Mouse (Mus musculus) mouse trophoblast stem cell (cell line): ENCODE measurements around the gene Ldlr.
"Not testable (repeated sequence)": the region's sequence is repeated elsewhere in the genome, so short reads cannot be mapped to it uniquely, and the experiment has no call there.

Experiments used
- in situ Hi-C, 2 experiments: fragments of 300-500 bp; cut with MseI, MboI; formaldehyde crosslinking; loops; 2 replicates in 1 of 2; 3 replicates in 1 of 2; pipeline ENCODE4 v1.15.1; 2025

Gene Ldlr

GRCm38 (mm10) chr9:21723377-21724146, at the start of gene Ldlr:
Gene Ldlr (plus strand): TSS chr9:21723483.
- in situ Hi-C loops: no loop called here

GRCm38 (mm10) chr9:21677706-21678105, 45.6 kb upstream of the Ldlr start:
- in situ Hi-C loops: no loop called here

DNA sequence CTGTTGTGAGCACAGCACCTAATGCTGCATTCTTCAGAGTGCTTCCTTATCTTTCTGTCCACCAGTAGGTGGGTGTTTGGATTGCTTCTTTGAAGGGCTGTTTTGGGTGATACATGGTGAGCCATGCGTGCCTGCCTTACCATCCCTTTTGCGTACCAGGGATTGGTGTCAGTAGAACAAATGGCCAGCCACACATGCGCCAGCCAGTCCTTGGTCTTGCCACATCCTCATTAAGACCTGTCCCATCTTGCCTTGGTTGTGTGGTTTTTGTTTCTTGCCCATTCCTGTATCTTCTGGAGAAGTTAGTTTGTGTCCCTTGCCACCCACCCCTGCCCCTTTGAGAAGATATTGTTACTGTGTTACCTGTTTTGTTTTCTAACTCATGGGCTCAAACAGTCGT, 42.8 kb upstream of the Ldlr start:
- in situ Hi-C loops: no loop called here

DNA sequence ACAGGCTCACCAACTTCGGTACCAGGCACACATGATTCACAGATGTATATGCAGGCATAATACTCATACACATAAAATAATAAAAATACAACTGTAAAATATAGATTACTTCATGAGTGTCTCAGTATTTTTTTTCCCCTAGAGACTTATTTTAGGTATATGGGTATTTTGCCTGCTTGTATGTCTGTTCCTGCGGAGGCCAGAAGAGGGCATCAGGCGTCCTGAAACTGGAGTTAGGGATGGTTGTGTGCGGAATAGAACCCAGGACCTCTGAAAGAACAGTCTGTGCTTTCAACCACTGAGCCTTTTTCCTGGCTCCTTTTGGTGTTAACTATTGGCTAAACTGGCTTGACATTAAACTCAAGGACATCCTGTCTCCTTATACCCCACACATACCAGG, 40.5 kb upstream of the Ldlr start:
- in situ Hi-C loops: no loop called here

GRCm38 (mm10) chr9:21683897-21684296, 39.4 kb upstream of the Ldlr start:
- in situ Hi-C loops: no loop called here

- in situ Hi-C loops: no loop called here
Observed at GRCm38 (mm10) chr9:21688554-21688953, 34.7 kb upstream of the Ldlr start.

- in situ Hi-C loops: no loop called here
Observed at GRCm38 (mm10) chr9:21690031-21690430, 33.3 kb upstream of the Ldlr start.

GRCm38 (mm10) chr9:21691862-21692261, 31.4 kb upstream of the Ldlr start:
- in situ Hi-C loops: no loop called here

- in situ Hi-C loops: no loop called here
Observed at GRCm38 (mm10) chr9:21692491-21692890, 30.8 kb upstream of the Ldlr start.

DNA sequence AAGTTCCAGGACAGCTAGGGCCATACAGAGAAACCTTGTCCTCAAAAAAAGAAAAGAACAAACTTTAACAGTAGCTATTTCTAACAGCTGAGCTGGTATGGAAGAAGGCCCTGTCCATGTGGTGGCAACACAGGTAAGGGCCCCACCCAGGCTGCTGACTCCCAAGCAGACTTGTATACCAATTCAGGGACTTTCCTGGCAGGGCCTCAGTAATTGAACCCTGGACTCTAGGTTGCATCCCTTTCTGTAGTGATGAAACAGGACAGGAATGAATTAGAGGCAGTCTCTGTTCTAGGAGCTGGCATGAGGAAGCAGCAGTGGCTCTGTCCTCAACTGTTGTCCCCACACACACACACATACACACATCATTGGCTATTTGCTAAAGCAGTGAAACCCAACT, 29.2 kb upstream of the Ldlr start:
- in situ Hi-C loops: no loop called here

- in situ Hi-C loops: no loop called here
Observed at GRCm38 (mm10) chr9:21695229-21695792, 28.0 kb upstream of the Ldlr start.

DNA sequence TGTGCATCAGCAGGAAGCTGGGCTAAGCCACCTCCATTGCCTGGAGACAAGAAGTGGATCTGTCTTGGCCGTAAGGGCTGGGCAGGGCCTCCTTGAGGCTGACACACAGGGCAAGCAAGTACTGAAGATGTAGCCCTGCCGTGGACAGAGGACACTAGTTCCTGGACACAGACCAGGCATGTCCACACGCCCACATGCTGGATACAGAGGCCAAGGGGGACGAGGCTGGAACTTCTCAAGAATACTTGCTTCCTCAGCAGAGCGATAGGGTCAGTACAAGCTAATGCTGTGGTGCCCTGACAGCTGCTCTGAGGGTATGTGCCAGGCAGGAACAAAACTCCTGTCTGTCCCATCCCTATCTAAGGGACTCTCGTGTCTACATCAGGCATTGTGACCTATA, 26.2 kb upstream of the Ldlr start:
- in situ Hi-C loops: no loop called here

DNA sequence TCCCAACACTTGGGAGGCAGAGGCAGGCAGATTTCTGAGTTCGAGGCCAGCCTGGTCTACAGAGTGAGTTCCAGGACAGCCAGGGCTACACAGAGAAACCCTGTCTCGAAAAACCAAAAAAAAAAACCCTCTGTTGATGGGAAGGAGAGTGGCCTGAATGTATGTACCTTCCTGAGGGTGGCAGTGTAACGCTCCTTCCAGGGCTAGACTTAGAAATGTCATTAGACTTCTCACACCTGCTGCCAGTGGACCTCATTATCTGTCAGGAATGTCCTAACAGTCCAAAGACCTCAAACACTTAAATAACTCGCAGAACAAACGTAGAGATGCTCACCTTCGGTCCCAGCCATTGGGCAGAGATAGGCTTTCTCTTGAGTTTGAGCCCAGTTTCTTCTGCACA, 24.0 kb upstream of the Ldlr start:
- in situ Hi-C loops: not testable (repeated sequence)

DNA sequence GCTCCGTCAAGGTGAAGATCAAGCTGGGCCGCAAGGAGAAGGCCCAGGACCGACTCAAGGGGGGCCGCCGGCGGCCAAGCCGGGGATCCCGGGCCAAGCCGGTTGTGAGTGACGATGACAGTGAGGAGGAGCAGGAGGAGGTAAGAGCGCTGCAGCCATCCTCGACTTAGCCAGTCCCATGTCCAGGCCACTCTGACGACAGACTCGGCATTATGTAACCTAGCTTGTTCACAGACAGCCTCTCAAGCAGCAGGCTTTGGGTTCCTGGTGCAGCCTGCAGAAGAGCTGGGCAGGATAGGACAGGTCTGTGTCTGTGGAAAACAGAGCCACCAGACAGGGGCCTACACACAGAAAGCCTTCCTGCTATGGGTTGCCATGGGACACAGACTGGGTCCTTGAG, 22.2 kb upstream of the Ldlr start:
- in situ Hi-C loops: no loop called here

GRCm38 (mm10) chr9:21703494-21703893, 19.8 kb upstream of the Ldlr start:
- in situ Hi-C loops: no loop called here

DNA sequence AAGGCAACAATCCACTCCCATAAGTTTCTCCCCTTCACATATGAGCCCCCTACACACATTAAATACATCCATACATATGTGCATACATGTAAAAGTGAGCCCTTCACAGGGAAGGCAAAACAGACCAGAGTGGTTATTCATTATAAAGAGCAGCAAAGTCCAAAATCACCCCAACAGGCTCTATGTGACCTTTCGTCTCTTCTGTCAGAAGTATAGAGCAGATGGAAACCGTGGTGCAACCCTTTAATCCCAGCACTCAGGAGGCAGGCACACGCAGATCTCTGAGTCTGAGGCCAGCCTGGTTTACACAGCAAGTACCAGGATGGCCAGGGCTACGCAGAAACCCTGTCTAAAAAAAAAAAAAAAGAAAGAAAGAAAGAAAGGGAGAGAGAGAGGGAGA, 17.2 kb upstream of the Ldlr start:
- in situ Hi-C loops: no loop called here

DNA sequence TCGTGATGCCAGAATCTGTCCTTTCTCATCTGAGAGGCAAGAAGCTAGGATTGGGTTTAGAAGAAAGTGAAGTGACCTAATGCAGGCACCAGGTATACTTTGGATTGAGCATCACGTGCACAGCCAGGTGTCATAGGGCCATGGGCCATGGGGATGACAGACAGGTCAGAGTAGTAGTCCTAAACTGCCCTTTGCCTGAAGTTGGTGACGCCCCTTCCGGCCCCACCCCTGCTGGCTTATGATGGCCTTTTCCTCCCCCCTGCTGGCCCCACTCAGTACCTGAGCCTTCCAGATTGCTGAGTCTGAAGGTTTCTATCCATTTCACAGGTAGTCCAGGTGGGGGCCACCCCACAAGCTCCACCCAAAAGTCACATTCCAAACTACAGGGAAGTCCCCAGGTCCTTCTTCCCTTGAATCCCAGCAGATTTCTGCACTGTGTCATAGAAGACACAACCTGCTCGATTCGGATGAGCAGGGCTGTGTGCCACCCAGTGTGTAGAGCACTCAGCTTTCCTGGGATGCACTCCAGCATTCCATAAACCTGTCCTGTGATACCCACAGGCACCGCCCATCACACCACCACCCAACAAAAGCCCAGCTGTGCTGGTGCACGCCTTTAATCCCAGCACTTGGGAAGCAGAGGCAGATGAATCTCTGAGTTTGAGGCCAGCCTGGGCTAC, 16.6 kb upstream of the Ldlr start:
- in situ Hi-C loops: no loop called here

DNA sequence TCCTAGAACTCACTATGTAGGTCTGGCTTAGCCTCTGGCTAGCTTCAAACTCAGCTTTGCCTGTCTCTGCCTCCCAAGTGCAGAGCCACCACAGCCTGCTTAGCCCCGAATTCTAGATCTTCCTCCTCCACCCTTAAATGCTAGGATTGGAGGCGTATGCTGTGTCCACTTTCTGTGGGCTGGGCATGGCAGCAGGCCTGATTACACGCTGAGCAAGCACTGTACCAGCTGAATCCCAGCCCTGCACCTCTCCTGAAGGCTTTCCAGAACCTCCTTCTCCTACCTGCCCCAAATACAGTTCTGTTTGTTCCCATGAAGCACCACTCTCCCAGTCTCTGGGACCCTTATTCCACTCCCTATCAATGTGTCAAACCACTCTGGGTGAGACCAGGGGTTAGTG, 13.9 kb upstream of the Ldlr start:
- in situ Hi-C loops: no loop called here

DNA sequence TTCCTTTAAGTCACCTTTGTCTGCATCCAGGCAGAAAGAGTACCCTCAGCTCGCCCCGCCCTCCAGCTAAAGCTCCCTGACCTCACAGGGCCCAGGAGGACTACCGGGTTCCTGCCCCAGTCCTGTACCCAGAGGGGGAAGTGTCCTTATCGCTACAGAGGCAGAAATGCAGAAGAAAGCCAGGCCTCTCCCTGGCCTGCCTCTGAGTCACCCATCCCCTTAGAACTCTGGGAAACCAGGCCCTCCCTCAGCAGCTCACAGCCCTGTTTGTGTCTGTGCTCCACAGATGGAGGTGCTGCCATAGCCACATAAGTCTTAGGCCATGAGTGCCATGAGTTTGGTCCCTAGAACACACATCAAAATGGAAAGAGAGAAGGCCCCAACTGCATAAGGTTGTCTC, 8.0 kb upstream of the Ldlr start:
- in situ Hi-C loops: no loop called here

GRCm38 (mm10) chr9:21717015-21717414, 6.3 kb upstream of the Ldlr start:
- in situ Hi-C loops: no loop called here

GRCm38 (mm10) chr9:21721036-21721435, 2.2 kb upstream of the Ldlr start:
- in situ Hi-C loops: no loop called here

GRCm38 (mm10) chr9:21724147-21724536, 859 bp downstream of the Ldlr start:
- in situ Hi-C loops: no loop called here
